Mouse (Mus musculus) cerebellum, adult 2 months (tissue): ENCODE data around the gene Cbwd1.

Source experiments
- CTCF ChIP-seq: fragments of 200-500 bp; IDR thresholded peaks from 2 replicates; pipeline ENCODE4 v1.5.1; 2011; ENCODE audit warnings: low read depth, mild to moderate bottlenecking, control low read depth, low read length, moderate library complexity, borderline replicate concordance; ENCODE audit not compliant: insufficient read depth
- POLR2A ChIP-seq: fragments of 200-500 bp; IDR thresholded peaks from 2 replicates; pipeline ENCODE4 v1.6.1; 2011; ENCODE audit warnings: low read length, control low read depth, borderline replicate concordance; ENCODE audit not compliant: insufficient read depth

DNA sequence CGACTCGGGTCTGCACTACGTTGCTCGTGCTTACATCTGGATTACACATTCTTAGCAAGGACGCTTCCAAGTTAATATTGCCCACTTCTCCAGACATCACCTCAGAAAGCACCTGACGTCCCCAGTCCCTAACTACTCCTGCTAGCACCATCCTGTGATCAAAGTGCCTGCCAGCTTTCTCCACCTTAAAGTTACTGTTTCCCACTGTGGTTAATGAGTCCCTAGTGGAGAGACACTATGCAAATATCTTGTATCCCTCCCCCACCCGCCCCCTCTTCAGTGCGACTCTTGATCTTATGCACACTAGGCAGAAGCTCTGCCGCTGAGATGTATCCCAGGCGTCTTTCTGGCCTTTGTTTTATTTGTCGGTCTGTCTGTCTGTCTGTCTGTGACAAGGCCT is 16.6 kb upstream of the Cbwd1 start:
- no peak for TF ChIP-seq POLR2A
- TF ChIP-seq CTCF, result no peak
